Mouse (Mus musculus) heart, adult 2 months (tissue): ENCODE results near the gene Fbxo36.

Experiments
- CTCF ChIP-seq: fragments of 200-600 bp; IDR thresholded peaks from 2 replicates; pipeline ENCODE4 v1.8.1; 2022; ENCODE audit warnings: antibody characterized with exemption, mild to moderate bottlenecking, moderate library complexity
- EP300 ChIP-seq: fragments of 200-500 bp; IDR thresholded peaks from 2 replicates; pipeline ENCODE4 v1.6.1; 2011; ENCODE audit warnings: low read depth, low read length, control low read depth; ENCODE audit not compliant: insufficient read depth
- POLR2A ChIP-seq: fragments of 200-500 bp; IDR thresholded peaks from 2 replicates; pipeline ENCODE4 v1.6.1; 2011; ENCODE audit warnings: mild to moderate bottlenecking, low read depth, low read length, control low read depth; ENCODE audit not compliant: insufficient read depth

DNA sequence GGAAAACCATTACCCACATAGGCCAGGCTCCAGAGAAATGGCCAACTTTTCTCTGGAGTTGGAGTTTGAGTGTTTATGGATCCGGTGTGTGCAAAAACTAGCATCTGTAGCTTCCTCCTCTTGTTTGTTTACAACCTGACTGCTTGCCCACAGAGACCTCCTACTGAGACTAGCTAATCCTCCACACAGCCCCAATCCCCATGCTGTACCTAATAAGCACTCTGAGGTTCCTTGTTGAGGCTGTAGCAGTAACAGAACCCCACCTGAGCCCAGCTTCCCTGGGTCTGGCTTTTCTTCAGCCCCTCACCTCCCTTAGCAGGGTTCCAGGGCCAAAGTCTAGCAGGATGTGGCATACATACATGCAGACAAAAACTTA is 21.6 kb downstream of the Fbxo36 start:
- TF ChIP-seq EP300 = no peak
- TF ChIP-seq CTCF = no peak
- no peak for TF ChIP-seq POLR2A
